Mouse (Mus musculus) ES-Bruce4 (cell line): ENCODE measurements around the gene Usp20.

Experiments used
- CTCF ChIP-seq: IDR thresholded peaks from one replicate; pipeline ENCODE4 v1.8.1; 2011; ENCODE audit warnings: low read depth, low read length
- POLR2A ChIP-seq: IDR thresholded peaks from one replicate; pipeline ENCODE4 v1.8.1; 2011; ENCODE audit warnings: low read length; ENCODE audit not compliant: insufficient read depth

DNA sequence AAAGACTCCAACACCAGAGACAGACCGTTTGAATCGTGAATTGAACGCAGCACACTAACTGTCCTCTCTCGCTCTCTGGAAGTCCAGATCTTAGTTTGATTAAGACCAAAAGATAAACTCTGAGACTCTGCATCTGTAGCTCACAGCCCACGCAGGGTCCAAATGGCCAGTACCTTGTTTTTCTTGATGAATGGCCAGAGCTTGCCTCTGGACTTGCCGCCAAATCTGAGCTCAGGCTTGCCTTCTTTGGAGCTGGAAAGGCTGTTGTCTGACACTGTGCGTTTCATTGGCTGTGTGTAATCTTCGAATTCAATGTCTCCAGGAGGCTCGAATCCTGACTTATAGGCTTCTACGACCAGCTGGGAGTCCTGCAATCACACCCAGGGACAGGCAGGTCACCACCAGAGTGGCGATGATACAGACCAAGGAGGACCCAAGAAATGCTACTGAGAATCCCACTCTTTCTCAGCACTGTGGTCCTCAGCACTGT, 71.8 kb downstream of the Usp20 start:
- TF ChIP-seq CTCF (no peak), POLR2A (no peak)
